Mouse (Mus musculus) yolk sac, embryonic 10.5 days (tissue): Measurements from ENCODE around the gene Prkcb.

ENCODE experiments used
- DNase-seq: peaks from one replicate; pipeline ENCODE4 v3.0.0-alpha.2; 2017; ENCODE audit warnings: low spot score

Prkcb gene

DNA sequence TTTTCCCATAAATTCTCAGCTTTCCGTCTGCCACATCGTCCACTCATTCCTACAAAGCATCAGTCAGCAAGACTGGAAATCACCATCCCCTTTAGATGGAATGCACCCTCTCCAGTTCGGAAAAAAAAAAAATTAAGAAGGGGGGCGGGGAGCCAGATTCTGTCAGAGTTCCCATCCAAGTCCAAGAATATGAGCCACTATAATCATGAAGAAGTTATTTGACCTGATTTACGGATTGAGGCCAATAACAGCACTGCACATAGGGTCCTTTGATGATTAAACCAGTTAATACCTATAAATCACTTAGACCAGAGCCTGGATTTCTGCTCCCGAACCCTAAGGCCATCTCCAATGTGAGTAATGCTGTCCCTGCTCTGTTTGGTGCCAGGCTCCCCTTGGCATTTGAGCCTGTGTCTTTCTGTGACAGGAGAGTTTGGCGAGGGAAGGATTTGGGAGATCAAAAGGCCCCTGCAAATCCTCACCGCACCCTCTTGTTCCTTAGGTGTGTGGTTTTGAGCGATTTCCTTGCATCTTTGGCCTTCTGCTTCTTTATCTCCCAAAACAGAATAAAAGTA, 308.1 kb downstream of the Prkcb start:
- no peak for DNase-seq

DNA sequence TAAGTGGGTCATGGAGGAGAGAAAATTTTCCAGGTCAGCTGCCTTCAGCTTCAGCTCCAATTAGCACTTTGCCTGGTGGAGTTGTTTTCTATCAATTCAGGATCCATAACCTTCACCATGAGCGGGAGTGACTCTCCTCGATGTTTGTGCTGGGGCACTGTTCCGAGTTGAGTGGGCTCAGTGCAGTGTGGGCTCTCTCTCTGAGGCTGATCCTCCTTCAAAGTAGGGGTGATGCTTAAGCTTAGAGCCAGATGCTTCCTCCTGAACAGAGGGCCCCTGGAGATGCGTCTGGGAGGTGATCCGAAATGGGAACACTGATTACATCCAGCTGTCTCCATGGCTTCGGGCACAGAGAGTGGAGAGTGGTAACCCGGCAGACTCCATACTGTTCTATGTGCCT, 308.8 kb downstream of the Prkcb start:
- DNase-seq, result no peak

GRCm38 (mm10) chr7:122600856-122601255, 312.3 kb downstream of the Prkcb start:
- no peak for DNase-seq

GRCm38 (mm10) chr7:122605066-122605465, 316.5 kb downstream of the Prkcb start:
- DNase-seq, result no peak

DNA sequence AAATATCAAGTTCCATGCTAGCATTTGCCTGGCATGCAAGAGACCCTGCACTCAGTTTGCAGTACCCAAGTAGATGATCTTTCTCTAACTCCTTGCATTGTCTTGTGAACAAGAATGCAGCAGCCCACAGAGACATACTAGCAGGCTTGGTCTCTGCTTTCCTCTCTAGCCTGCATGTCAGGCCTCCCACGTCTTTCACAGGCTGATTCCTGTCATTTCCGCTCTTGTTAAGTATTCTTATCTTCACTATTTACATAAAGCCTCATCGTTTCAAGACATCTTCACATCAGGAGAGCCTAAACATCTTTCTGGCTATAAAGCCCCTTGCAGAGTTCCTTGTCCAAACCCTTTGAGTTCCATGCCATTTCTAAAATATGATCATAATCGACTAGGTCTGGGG, 320.9 kb downstream of the Prkcb start:
- DNase-seq, result no peak

DNA sequence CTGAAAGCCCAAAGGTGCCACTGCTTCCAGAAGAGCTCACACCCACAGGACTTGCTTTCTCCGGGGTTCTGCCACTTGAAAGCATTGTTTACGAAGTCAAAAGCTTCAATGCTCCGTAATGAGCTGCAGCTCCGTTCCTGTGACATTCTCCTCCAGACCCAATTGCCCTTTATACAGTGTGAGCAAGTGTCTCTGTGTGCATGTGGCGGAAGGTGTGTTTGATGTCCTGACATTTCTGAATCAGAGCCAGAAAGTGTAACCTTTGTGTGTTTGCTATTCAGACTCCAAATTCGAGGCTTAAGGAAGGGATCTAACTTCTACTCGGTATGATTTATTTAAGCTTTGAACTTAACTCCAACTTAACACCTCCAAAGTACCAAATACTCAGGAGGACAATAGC, 321.6 kb downstream of the Prkcb start:
- DNase-seq, result no peak

GRCm38 (mm10) chr7:122613876-122614275, 325.3 kb downstream of the Prkcb start:
- DNase-seq, result no peak

- DNase-seq, result no peak
These were observed 333.7 kb downstream of the Prkcb start for GRCm38 (mm10) chr7:122622125-122622774.

- no peak for DNase-seq
These were observed 335.2 kb downstream of the Prkcb start for GRCm38 (mm10) chr7:122623753-122624152.

GRCm38 (mm10) chr7:122628050-122628449, 339.5 kb downstream of the Prkcb start:
- no peak for DNase-seq

DNA sequence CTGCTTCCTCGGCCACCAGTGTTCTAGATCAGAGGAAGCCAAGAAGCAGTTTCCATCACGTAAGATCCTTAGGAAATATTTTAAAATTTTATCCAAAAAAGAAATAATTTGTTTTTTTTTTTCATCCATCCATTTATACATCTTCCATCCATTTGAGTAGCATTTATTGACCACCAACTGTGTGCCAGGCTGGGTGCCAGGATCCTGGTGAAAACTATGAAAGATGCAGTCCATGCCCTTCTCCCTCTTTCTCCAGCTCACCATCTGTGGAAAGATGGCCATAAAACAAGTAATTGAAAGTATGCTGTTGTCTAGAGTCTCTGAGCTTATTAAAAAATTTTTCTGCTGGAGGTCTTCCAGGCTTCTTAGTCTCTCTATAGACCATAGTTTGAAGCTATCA, 341.8 kb downstream of the Prkcb start:
- DNase-seq, result no peak

DNA sequence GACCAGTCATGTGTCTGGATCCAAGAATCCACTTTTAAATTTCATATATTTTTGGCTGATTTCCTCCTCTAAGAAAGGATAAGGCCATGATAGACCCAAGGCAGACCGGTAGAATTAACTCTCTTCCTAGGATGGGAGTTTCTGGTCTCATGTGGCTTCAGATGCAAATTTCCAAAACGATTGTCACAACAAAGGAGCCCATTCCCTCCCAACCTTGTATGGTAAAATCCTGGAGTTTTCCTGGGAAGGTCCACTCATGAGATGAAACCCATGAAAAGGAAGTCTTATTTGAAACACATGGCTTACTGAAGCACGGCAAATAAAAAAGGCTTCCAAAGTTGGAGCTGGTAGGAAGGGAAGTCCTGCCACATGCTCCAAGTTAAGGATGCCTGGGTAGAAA, 342.6 kb downstream of the Prkcb start:
- no peak for DNase-seq

GRCm38 (mm10) chr7:122632946-122633345, 344.4 kb downstream of the Prkcb start:
- no peak for DNase-seq

DNA sequence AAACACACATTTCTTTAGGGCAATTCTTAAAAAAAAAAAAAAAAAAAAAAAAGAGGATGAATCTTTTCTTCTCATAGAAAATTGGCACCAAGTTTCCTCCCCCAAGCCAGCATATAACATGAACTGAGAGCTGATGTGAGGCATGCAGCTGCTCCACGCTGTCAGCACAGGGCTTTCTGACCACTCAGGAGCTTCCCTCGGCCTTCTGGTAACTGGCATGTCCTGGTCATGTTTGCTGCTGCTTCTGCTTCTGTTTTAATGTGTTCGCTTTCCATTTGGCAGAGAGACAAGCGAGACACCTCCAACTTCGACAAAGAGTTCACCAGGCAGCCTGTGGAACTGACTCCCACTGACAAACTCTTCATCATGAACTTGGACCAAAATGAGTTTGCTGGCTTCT, 344.9 kb downstream of the Prkcb start:
- no peak for DNase-seq

DNA sequence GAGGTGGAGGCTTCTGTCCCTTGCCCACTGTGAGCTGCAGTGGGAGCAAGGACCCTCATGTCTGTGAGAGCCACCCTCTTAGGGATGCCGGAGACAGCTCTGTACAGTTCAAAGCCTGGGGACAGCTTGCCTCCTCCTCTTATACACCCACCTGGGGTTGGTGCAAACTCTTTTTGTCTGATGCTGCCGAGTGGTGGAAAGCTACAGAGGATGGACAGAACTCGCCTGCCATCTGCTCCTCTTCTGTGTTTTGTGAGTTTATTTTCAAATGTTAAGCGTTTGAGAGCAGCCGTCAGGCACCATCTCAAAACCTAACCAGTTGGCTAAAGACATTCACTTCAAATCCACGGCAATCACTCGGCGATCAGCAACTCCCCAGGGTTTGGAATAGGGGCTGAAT, 355.1 kb downstream of the Prkcb start:
- DNase-seq, result no peak

GRCm38 (mm10) chr7:122649306-122649705, 360.8 kb downstream of the Prkcb start:
- DNase-seq, result no peak

- DNase-seq, result no peak
These were observed 364.0 kb downstream of the Prkcb start for GRCm38 (mm10) chr7:122652523-122652922.

DNA sequence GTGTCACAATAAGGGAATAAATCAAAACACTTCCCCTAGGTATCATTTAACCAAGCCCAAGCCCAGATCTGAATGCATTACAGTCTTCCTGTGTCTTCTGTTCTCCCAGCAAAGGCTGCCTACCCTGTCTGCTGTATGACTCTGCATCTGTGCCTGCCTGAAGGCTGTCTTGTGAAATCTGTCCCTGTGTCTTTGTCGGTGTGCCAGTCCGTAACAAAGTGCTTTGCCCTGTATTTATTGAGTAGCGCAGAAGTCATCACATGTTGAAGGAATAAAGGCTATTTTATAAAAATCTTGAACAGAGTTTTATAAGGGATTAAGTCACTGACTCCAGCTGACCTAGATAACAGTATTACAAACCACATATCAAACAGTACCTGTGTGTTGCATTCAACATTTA, 368.1 kb downstream of the Prkcb start:
- DNase-seq, result no peak

GRCm38 (mm10) chr7:122657423-122658126, 369.0 kb downstream of the Prkcb start:
- no peak for DNase-seq

DNA sequence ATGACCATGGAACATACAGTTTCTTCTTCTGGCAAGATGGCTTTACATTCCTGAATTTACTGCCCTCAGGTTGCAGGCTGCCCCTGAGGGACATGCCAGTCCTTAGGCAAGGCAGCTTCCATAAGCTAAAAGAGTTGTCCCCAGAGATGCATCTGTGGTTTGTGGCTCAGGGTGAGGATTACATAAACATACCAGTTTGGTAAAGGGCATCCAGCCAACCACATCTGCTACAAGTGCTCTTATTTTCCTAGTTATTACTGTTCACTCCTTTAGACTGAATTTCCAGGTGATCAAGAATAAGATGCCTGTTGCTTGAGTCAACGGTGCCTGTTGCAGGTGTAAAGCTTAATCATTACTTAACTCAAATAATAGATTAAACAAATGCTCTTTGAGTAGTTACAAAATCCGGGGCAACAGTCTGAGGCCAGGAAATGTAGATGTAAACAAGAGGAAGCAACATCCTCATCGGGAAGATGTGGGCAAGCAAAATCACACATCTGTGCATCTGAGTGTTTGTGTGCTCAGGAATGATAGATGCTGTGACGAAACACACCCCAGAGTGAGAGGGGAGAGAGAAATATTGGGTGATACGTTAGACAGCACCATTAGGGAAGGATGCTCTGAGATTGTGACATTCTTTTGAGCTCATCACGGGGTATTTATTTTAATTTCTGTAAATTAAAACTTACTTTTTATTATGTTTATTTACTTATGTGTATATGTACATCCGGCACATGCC, 376.9 kb downstream of the Prkcb start:
- no peak for DNase-seq

DNA sequence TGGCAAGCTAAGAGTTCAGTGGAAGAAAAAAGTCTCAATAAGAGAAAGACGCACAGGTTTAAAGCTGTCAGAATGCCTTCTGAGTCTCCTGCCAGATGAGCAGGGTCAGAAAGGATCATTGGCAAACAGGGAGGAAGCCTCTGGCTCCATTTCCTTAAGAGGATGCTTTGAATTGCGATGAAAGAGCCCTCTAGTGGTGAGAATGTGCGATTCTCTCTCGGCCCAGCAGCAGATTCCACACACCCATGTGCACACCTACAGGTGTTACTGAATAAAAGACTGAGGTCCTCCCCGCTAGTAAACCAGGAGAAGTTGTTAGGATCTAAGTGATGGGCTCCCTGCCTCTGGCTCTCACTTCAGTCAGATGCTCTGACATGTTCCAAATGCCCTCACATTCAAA, 379.4 kb downstream of the Prkcb start:
- DNase-seq, result no peak

DNA sequence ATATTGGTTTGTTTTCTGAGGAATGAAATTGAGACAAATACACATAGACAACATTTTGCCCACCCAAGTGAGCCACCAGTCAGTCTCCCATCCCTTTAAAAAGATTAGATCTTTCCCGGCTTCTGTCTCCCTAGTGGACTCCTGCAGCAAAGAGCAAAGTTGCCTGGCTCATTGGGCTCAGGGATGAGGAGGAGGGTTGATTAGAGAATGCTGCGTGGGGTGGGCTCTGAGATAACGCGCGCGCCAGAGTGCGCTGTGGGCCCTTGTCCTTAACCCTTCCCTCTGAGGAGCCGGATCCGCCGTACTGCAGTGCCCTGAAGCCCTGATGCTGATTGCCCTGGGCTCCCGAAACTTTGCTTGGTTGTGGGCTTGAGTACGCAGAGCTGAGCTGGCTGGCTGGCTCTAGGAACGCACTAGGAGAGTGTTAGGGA, 381.9 kb downstream of the Prkcb start, which contains the start of gene Cacng3:
Gene Cacng3 (plus strand): TSS at position 51 of the 431 bp plus-strand sequence.
- DNase-seq, result no peak
